Mouse (Mus musculus): ENCODE results near the gene Myo18a.
A peak's percentile ranks its signal among the peaks of the same experiment; 100 is the strongest.

Myo18a gene

GRCm38 (mm10) chr11:77871436-77871835 is 108.4 kb downstream of the Myo18a start:
- DNase-seq (ENCODE audit: low read depth, low spot score) = no peak

- DNase-seq (ENCODE audit: low read depth, low spot score) = no peak
These were observed 109.2 kb downstream of the Myo18a start for GRCm38 (mm10) chr11:77872236-77872635.

GRCm38 (mm10) chr11:77872685-77873084 is 109.6 kb downstream of the Myo18a start:
- DNase-seq (ENCODE audit: low read depth, low spot score) = no peak

GRCm38 (mm10) chr11:77873116-77873515 is 110.1 kb downstream of the Myo18a start:
- DNase-seq (ENCODE audit: low read depth, low spot score) = no peak

- DNase-seq (ENCODE audit: low read depth, low spot score) = no peak
These were observed 111.7 kb downstream of the Myo18a start for GRCm38 (mm10) chr11:77874685-77875231.

- DNase-seq (ENCODE audit: low read depth, low spot score) = no peak
These were observed 112.2 kb downstream of the Myo18a start for GRCm38 (mm10) chr11:77875269-77875668.

- DNase-seq (ENCODE audit: low read depth, low spot score) = no peak
These were observed 113.1 kb downstream of the Myo18a start for GRCm38 (mm10) chr11:77875847-77876759.

GRCm38 (mm10) chr11:77876760-77877148 is 113.7 kb downstream of the Myo18a start:
- DNase-seq (ENCODE audit: low read depth, low spot score) = no peak

- no peak for DNase-seq (ENCODE audit: low read depth, low spot score)
These were observed 121.6 kb downstream of the Myo18a start for GRCm38 (mm10) chr11:77884524-77885245.

- DNase-seq (ENCODE audit: low read depth, low spot score) = no peak
These were observed 122.2 kb downstream of the Myo18a start for GRCm38 (mm10) chr11:77885246-77885575.

- DNase-seq (ENCODE audit: low read depth, low spot score) = no peak
These were observed 124.4 kb downstream of the Myo18a start for GRCm38 (mm10) chr11:77887373-77887960.

GRCm38 (mm10) chr11:77888846-77889245 is 125.8 kb downstream of the Myo18a start:
- DNase-seq (ENCODE audit: low read depth, low spot score) = no peak

GRCm38 (mm10) chr11:77889484-77889883 is 126.4 kb downstream of the Myo18a start:
- no peak for DNase-seq (ENCODE audit: low read depth, low spot score)

- no peak for DNase-seq (ENCODE audit: low read depth, low spot score)
These were observed 127.7 kb downstream of the Myo18a start for GRCm38 (mm10) chr11:77890648-77891258.

- DNase-seq (ENCODE audit: low read depth, low spot score) = no peak
These were observed 129.8 kb downstream of the Myo18a start for GRCm38 (mm10) chr11:77892883-77893282.

GRCm38 (mm10) chr11:77893283-77893682 is 130.2 kb downstream of the Myo18a start:
- DNase-seq (ENCODE audit: low read depth, low spot score) = no peak

GRCm38 (mm10) chr11:77893787-77894718 is 131.0 kb downstream of the Myo18a start, which contains the start of gene Pipox:
Pipox (minus strand) TSS chr11:77894096.
- peak; percentile 58 for DNase-seq (ENCODE audit: low read depth, low spot score)

- DNase-seq (ENCODE audit: low read depth, low spot score) = no peak
These were observed 131.9 kb downstream of the Myo18a start for GRCm38 (mm10) chr11:77894967-77895366.

- DNase-seq (ENCODE audit: low read depth, low spot score) = no peak
These were observed 133.0 kb downstream of the Myo18a start for GRCm38 (mm10) chr11:77896011-77896410.

GRCm38 (mm10) chr11:77896480-77896819 is 133.4 kb downstream of the Myo18a start:
- DNase-seq (ENCODE audit: low read depth, low spot score) = no peak

Data from embryo, embryonic 11.5 days (tissue).